Mouse (Mus musculus) embryo, embryonic 10.5 days (tissue): ENCODE data around the gene Tnp2.

Experiments
- DNase-seq: peaks from one replicate; pipeline ENCODE4 v3.0.0-alpha.2; 2015; ENCODE audit warnings: low spot score

Tnp2 gene

GRCm38 (mm10) chr16:10768821-10769220 lies 19.6 kb downstream of the Tnp2 start:
- DNase-seq, result no peak

GRCm38 (mm10) chr16:10767158-10767557 lies 21.3 kb downstream of the Tnp2 start:
- peak; percentile 83 for DNase-seq

- DNase-seq, result no peak
Measured at GRCm38 (mm10) chr16:10764323-10764722, 24.1 kb downstream of the Tnp2 start.

- no peak for DNase-seq
Measured at GRCm38 (mm10) chr16:10763540-10764264, 24.8 kb downstream of the Tnp2 start.

GRCm38 (mm10) chr16:10762569-10763180 lies 25.8 kb downstream of the Tnp2 start:
- no peak for DNase-seq

- no peak for DNase-seq
Measured at GRCm38 (mm10) chr16:10761182-10761581, 27.3 kb downstream of the Tnp2 start.

GRCm38 (mm10) chr16:10756168-10756567 lies 32.3 kb downstream of the Tnp2 start:
- DNase-seq, result no peak

GRCm38 (mm10) chr16:10754521-10755296 lies 33.8 kb downstream of the Tnp2 start:
- no peak for DNase-seq

GRCm38 (mm10) chr16:10749824-10750223 lies 38.6 kb downstream of the Tnp2 start:
- no peak for DNase-seq

- DNase-seq, result no peak
Measured at GRCm38 (mm10) chr16:10749226-10749625, 39.2 kb downstream of the Tnp2 start.

- DNase-seq, result no peak
Measured at GRCm38 (mm10) chr16:10741082-10741481, 47.4 kb downstream of the Tnp2 start.

GRCm38 (mm10) chr16:10739854-10740398 lies 48.5 kb downstream of the Tnp2 start:
- DNase-seq, result no peak

- DNase-seq, result no peak
Measured at GRCm38 (mm10) chr16:10738866-10739265, 49.6 kb downstream of the Tnp2 start.
